Mouse (Mus musculus) ES-E14 (cell line): ENCODE results near the gene Abcg8. TPM values are rescaled to one million over a fixed set of nuclear protein-coding genes. Genes with fewer than 3 reads are reported as not detected.

Source experiments
- DNase-seq: peaks from one replicate; pipeline ENCODE4 v3.0.0-alpha.2; 2013; ENCODE audit warnings: low read depth, low spot score
- H3K27ac ChIP-seq: 2 replicates; pipeline ENCODE4 v1.5.1; 2012; ENCODE audit warnings: low read depth, mild to moderate bottlenecking, low read length, moderate library complexity, mixed read lengths; ENCODE audit not compliant: poor library complexity, insufficient read depth, severe bottlenecking
- H3K36me3 ChIP-seq: 2 replicates; pipeline ENCODE4 v1.6.1; 2012; ENCODE audit warnings: mild to moderate bottlenecking, low read length, moderate library complexity, mixed read lengths; ENCODE audit not compliant: control insufficient read depth, poor library complexity, insufficient read depth, severe bottlenecking
- H3K4me1 ChIP-seq, 2 experiments: fragments of 150-350 bp in 1 of 2; sonication (generic) in 1 of 2; 2 replicates each; pipeline ENCODE4 v1.6.1; 2012; ENCODE audit warnings: low read length in 2 of 2, mild to moderate bottlenecking in 1 of 2, mixed read lengths in 1 of 2; ENCODE audit not compliant: control insufficient read depth in 2 of 2, insufficient read depth in 2 of 2, poor library complexity in 1 of 2
- H3K4me3 ChIP-seq, 2 experiments: fragments of 150-350 bp in 1 of 2; sonication (generic) in 1 of 2; 2 replicates each; pipeline ENCODE4 v1.5.1; 2012; ENCODE audit warnings: low read length in 2 of 2, low read depth in 1 of 2, mild to moderate bottlenecking in 1 of 2, mixed read lengths in 1 of 2; ENCODE audit not compliant: insufficient read depth in 1 of 2, poor library complexity in 1 of 2, severe bottlenecking in 1 of 2
- H3K9ac ChIP-seq: 2 replicates; pipeline ENCODE4 v1.6.1; 2012; ENCODE audit warnings: low read depth, mild to moderate bottlenecking, low read length, mixed read lengths; ENCODE audit not compliant: poor library complexity, insufficient read depth, severe bottlenecking
- H3K9me3 ChIP-seq: fragments of 150-350 bp; sonication (generic); 2 replicates; pipeline ENCODE4 v1.6.1; 2012; ENCODE audit warnings: low read depth, mild to moderate bottlenecking, low read length; ENCODE audit not compliant: control insufficient read depth, insufficient read depth
- CHD2 ChIP-seq: IDR thresholded peaks from 2 replicates; pipeline ENCODE4 v1.6.1; 2014; ENCODE audit warnings: mild to moderate bottlenecking, low read depth, low read length, inconsistent platforms
- HCFC1 ChIP-seq: IDR thresholded peaks from 2 replicates; pipeline ENCODE4 v1.6.1; 2012; ENCODE audit warnings: low read length, inconsistent platforms, borderline replicate concordance; ENCODE audit not compliant: insufficient read depth
- MAFK ChIP-seq: IDR thresholded peaks from 2 replicates; pipeline ENCODE4 v1.6.1; 2014; ENCODE audit warnings: mild to moderate bottlenecking, low read depth, low read length, inconsistent platforms; ENCODE audit not compliant: insufficient read depth
- ZC3H11A ChIP-seq: IDR thresholded peaks from 2 replicates; pipeline ENCODE4 v1.6.1; 2012; ENCODE audit warnings: low read depth, mild to moderate bottlenecking, inconsistent platforms, low read length, borderline replicate concordance
- ZNF384 ChIP-seq: IDR thresholded peaks from 2 replicates; pipeline ENCODE4 v1.6.1; 2012; ENCODE audit warnings: low read depth, low read length, inconsistent platforms
- in situ Hi-C, 2 experiments: fragments of 600-800 bp; cut with MboI; formaldehyde crosslinking; loops; one replicate each; pipeline ENCODE4 v1.15.1; 2025; ENCODE audit warnings: low sequenced_read_pairs in 2 of 2, inconsistent platforms in 1 of 2; ENCODE audit not compliant: unreplicated experiment in 2 of 2
- total RNA-seq: library from RNA; depleted of rRNA; stranded (reverse); fragments of 300-350 nt; gene quantifications from 2 replicates; pipeline ENCODE4 v1.2.3, GENCODE M21; 2012

Gene Abcg8
- total RNA-seq, 1 experiment, result 0.09 TPM

GRCm38 (mm10) chr17:84681670-84682069 is 5.6 kb downstream of the Abcg8 start:
- H3K4me1 ChIP-seq, result no peaks in the 10 kb centered on the region
- TF ChIP-seq ZC3H11A (no peak), HCFC1 (no peak), CHD2 (no peak)
- no peaks in the 10 kb centered on the region for H3K9me3 ChIP-seq
- no peak overlapping the region for H3K9ac ChIP-seq
- H3K36me3 ChIP-seq, result no peaks in the 10 kb centered on the region
- no peak overlapping the region for H3K27ac ChIP-seq
- H3K4me3 ChIP-seq, result no peak overlapping the region
- in situ Hi-C loops, result no loop called here
- no peak for DNase-seq

GRCm38 (mm10) chr17:84682734-84683717 is 6.9 kb downstream of the Abcg8 start, which contains the start of gene Abcg5:
Gene Abcg5 (minus strand): TSS chr17:84683011.
- in situ Hi-C loops, result no loop called here

GRCm38 (mm10) chr17:84684284-84684683 is 8.2 kb downstream of the Abcg8 start:
- Histone ChIP-seq H3K4me3 (no peak overlapping the region), H3K4me1 (no peaks in the 10 kb centered on the region), H3K9me3 (no peaks in the 10 kb centered on the region), H3K27ac (no peak overlapping the region), H3K9ac (no peak overlapping the region), H3K36me3 (no peaks in the 10 kb centered on the region)
- no peak for DNase-seq
- TF ChIP-seq ZNF384 (no peak), HCFC1 (no peak), MAFK (no peak), ZC3H11A (no peak), CHD2 (no peak)
- in situ Hi-C loops, result no loop called here

More at GRCm38 (mm10) chr17:84682734-84683717, 6.9 kb downstream of the Abcg8 start, which contains the start of gene Abcg5:
- Histone ChIP-seq H3K36me3 (no peaks in the 10 kb centered on the region), H3K4me3 (no peak within 1 kb of the TSS), H3K9me3 (no peaks in the 10 kb centered on the region), H3K4me1 (no peaks in the 10 kb centered on the region), H3K9ac (no peak within 1 kb of the TSS), H3K27ac (no peak within 1 kb of the TSS)
- TF ChIP-seq CHD2, result no peak
- TF ChIP-seq HCFC1, result no peak
- TF ChIP-seq ZC3H11A, result no peak
- no peak for TF ChIP-seq ZNF384
- no peak for TF ChIP-seq MAFK
- no peak for DNase-seq

GRCm38 (mm10) chr17:84685286-84685685 is 9.2 kb downstream of the Abcg8 start:
- in situ Hi-C loops, result no loop called here
- Histone ChIP-seq H3K36me3 (no peaks in the 10 kb centered on the region), H3K4me3 (no peak overlapping the region), H3K9me3 (no peaks in the 10 kb centered on the region), H3K9ac (no peak overlapping the region), H3K27ac (no peak overlapping the region), H3K4me1 (no peaks in the 10 kb centered on the region)
- TF ChIP-seq ZNF384 (no peak), ZC3H11A (no peak), CHD2 (no peak), HCFC1 (no peak), MAFK (no peak)
- no peak for DNase-seq

- DNase-seq, result no peak
- Histone ChIP-seq H3K4me1 (peaks cover 0 to 10% of the 10 kb centered on the region in 2 experiments; a peak in 2 of 4 replicates), H3K4me3 (no peak overlapping the region), H3K9ac (no peak overlapping the region), H3K27ac (no peak overlapping the region), H3K36me3 (no peaks in the 10 kb centered on the region), H3K9me3 (no peaks in the 10 kb centered on the region)
- in situ Hi-C loops, result no loop called here
- no peak for TF ChIP-seq ZNF384
- TF ChIP-seq HCFC1, result no peak
- TF ChIP-seq MAFK, result no peak
- TF ChIP-seq ZC3H11A, result no peak
- no peak for TF ChIP-seq CHD2
Measured at GRCm38 (mm10) chr17:84687994-84688393, 11.9 kb downstream of the Abcg8 start.
